Mouse (Mus musculus): ENCODE measurements around the gene Parg.

Parg gene

GRCm38 (mm10) chr14:32317822-32318221 is 116.1 kb downstream of the Parg start:
- no peak for DNase-seq (ENCODE audit: low read depth, low spot score)

DNA sequence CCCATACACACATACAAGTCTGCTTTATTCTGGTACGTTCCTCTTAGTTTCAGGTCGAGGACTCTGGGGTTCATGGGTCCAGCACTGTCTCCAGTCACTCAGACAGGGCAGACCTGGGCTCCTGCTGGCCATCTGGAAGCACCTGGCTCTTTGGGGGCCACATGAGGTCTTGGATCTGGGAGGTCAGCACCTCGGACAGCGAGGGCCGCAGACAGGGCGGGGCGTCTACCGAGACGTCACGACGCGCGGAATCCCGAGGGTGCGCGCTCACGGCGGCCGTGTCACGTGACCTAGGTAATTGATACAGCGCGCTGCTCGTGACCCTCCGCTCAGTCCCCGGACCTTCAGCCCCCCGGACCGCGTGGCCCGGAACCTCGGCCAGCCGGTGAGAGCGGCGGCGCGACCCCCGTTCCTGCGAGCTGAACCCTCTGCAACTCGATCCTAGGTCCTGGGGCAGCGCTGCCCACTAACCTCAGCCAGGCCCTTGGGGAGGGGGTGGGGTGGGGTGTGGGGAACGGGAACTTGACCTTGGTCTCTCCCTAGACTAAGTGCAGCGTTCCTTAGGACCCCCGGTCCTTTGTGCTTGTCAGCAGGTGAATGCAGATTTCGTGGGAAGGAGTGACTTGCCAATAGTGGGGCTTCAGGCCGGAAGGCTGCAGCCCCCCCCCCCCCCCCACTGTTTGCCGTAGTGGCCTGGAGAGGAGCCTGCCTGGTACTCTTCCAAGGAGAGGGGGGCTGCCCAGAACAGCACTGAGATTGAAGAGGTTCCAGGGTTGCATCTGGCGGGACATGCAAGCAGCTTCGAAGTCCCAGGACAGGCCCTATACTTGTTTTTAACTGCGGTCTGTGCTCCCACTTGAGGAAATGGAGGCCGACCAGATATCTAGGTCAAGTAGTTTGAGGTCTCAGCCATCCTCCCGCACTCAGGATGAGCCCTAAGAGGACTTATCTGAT is 120.3 kb downstream of the Parg start, which contains the start of gene Ogdhl:
TSS of gene Ogdhl (plus strand) at position 288 of the 954 bp plus-strand sequence.
- peak; percentile 80 for DNase-seq (ENCODE audit: low read depth, low spot score)

GRCm38 (mm10) chr14:32323221-32323620 is 121.5 kb downstream of the Parg start:
- no peak for DNase-seq (ENCODE audit: low read depth, low spot score)

- no peak for DNase-seq (ENCODE audit: low read depth, low spot score)
Measured at GRCm38 (mm10) chr14:32327366-32327765, 125.6 kb downstream of the Parg start.

DNA sequence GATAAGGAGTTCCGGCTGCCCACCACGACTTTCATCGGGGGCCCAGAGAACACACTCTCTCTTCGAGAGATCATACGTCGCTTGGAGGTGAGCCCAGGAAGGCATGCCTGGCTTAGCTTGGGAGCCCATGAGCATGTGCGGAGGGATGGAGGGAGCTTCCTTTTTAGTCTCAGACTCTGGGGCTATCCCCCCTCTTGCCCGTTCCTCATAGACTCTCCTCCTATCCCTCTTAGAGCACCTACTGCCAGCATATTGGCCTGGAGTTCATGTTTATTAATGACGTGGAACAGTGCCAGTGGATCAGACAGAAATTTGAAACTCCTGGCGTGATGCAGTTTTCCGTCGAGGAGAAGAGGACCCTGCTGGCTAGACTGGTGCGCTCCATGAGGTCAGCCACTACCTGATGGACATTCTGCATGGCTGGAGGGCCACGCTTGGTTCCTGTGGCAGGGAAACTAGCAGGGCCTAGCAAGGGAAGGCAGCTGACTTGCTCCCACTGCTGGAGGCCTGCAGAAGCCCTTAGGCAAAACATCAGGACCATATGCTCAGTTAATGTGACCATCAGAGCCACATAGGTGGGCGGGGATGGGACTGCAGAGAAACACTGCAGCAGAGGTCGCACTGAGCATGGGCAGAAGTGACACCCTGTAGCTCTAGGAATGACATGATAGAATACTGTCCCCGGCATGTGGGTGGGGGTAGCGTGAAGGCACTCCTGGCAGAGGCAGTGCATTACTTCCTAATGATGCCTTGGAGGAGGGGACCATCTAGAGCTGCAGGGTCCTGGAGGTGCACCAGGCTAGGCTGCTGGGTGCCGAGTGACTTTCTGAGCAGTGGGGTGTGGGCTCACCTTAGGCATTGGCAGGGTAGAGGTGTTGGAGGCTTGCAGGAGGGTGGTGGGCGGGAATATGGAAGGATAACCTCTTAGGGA is 131.0 kb downstream of the Parg start:
- DNase-seq (ENCODE audit: low read depth, low spot score), result no peak

DNA sequence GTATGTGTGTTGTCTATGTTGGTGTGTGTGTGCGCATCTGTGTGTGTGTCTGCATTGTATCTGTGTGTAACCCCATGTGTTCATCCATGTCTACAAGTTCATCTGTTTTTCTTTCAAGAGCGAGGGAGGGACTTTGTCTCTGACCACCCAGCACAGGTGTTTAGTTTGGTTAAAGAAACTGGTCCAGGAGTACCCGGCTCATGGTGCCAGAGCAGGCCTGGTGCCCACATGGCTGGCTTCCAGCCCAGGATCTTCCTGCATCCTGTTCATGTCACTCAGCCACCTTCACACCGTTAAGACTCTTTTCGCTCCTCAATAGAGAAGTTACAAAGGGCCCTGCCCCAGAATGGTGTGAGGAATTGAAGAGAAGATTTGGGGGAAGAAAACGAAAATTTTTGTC is 134.3 kb downstream of the Parg start:
- no peak for DNase-seq (ENCODE audit: low read depth, low spot score)

- DNase-seq (ENCODE audit: low read depth, low spot score), result no peak
Measured at GRCm38 (mm10) chr14:32336547-32336946, 134.8 kb downstream of the Parg start.

- DNase-seq (ENCODE audit: low read depth, low spot score), result no peak
Measured at GRCm38 (mm10) chr14:32341823-32342222, 140.1 kb downstream of the Parg start.

- no peak for DNase-seq (ENCODE audit: low read depth, low spot score)
Measured at GRCm38 (mm10) chr14:32344176-32344575, 142.4 kb downstream of the Parg start.

GRCm38 (mm10) chr14:32344694-32345093 is 142.9 kb downstream of the Parg start:
- no peak for DNase-seq (ENCODE audit: low read depth, low spot score)

Data from embryo, embryonic 11.5 days (tissue).